Mouse (Mus musculus) layer of hippocampus, postnatal 25 days (tissue): ENCODE results near the gene Myh14. TPM values are rescaled to one million over a fixed set of nuclear protein-coding genes. Genes with fewer than 3 reads are reported as not detected.

Experiments
- DNase-seq, 2 experiments: peaks; one replicate each; pipeline ENCODE4 v3.0.0; 2022; ENCODE audit warnings: mixed read lengths in 2 of 2, low spot score in 1 of 2; ENCODE audit errors: extremely low spot score in 1 of 2
- total RNA-seq, 2 experiments: library from RNA; stranded (reverse); gene quantifications; 2 replicates each; pipeline ENCODE4 v1.2.3; 2021

Gene Myh14
- total RNA-seq, 2 experiments from 2014 or later = 25.0 to 31.0 TPM

DNA sequence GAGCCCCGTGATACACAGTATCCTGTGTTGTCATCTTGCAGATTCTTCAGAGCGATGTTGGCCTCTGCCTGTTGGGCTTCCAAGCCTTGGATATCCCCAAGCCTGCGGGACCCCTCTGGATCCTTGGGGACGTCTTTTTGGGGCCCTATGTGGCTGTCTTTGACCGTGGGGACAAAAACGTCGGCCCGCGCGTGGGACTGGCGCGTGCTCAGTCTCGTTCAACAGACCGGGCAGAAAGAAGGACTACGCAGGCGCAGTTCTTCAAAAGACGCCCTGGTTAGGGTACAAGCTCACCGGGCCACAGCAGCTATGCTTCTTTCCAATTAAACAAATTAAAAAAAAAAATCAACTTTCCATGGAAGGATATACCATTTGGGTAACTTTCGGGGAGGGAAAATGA, 84.1 kb downstream of the Myh14 start:
- peak; percentile 60 to 71 for DNase-seq

- DNase-seq = no peak
These were observed 85.0 kb downstream of the Myh14 start for GRCm38 (mm10) chr7:44585606-44586005.

DNA sequence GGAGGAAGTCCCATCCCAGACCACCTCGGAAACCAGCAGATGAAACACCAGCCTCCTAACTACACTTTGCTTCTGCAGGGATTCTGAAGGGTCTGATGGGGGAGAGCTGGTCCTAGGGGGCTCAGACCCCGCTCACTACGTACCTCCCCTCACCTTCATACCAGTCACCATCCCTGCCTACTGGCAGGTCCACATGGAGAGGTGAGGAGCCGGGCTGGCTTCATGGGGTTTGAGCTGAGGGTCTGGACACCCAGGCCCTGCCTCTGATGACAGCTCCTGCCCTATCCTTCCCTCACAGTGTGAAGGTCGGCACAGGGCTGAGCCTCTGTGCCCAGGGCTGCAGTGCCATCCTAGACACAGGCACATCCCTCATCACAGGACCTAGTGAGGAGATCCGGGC, 85.7 kb downstream of the Myh14 start:
- no peak for DNase-seq

GRCm38 (mm10) chr7:44584265-44584804, 86.3 kb downstream of the Myh14 start:
- no peak for DNase-seq

GRCm38 (mm10) chr7:44583146-44583545, 87.5 kb downstream of the Myh14 start:
- DNase-seq = no peak

- DNase-seq = no peak
These were observed 87.9 kb downstream of the Myh14 start for GRCm38 (mm10) chr7:44582709-44583108.

- DNase-seq = no peak
These were observed 89.0 kb downstream of the Myh14 start for GRCm38 (mm10) chr7:44581637-44582036.

DNA sequence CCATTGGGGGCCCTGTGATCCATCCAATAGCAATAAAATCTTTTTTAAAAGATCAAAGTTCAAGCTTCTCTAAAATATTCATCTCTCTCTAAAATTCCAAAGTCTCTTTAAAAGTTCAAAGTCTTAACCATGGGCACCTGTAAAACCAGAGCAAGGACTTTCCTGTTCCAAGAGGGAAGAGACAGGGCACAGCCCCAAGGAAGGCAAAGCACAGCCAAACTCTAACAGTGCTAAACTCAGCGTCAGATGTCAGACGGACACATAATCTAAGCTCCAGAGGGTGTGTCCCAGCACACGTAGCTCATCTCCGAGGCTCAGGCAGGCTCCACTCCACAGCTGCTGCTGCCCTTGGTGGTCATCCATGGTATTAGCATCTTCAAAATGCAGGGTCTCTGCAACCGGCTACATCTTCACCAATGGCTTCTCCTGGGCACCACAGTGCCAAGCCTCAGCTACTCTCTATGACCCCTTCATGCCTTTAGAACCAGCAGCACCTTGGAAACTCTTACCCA, 94.3 kb downstream of the Myh14 start:
- DNase-seq = no peak

DNA sequence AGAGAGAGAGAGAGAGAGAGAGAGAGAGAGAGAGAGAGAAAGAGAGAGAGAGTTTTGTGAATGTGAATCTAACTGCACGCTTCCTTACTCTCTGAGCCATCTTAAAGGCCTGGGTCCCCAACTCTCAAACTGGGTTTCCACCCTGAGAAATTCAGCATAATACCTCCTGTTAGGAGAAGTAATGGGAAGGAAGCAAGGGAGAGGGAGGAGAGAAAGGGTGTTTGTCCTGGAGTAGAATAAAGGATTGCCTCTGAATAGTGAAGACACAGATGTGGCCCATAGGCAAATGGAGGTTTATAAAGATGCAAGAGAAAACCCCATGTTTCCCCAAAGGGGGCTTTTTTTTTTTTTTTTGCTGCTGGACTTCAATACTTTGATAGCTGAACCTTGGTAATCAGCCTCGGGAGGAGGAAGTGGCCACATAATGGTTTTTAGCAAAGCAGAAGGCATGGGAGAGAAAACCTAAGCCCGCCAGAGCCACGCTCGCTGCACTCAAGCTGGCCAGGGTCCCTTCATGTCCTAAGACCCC, 97.6 kb downstream of the Myh14 start:
- DNase-seq = no peak

DNA sequence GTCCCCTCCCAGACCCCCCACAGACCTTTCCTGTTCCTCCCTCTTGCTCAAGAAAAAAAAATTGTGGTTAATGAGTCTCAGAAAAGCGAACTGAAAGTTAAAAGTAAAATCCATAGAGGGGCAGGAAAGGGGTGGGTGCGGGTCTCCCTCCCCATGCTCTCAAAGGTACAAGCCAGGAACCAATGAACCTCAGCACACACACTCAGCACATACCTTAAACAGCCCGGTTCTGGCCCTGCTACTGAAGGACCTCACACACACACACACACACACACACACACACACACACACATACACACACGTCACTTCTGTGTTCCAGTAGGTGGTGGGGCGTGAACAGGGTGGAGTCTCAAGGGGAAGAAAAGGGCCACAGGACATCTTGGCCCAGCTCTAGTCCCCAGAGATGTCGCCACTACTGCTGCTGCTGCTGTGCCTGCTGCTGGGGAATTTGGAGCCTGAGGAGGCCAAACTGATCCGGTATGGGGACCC, 98.4 kb downstream of the Myh14 start, which contains the start of gene Napsa:
Gene Napsa (plus strand): TSS at position 168 of the 489 bp plus-strand sequence.
- DNase-seq = no peak

GRCm38 (mm10) chr7:44571811-44572210, 98.8 kb downstream of the Myh14 start:
- DNase-seq = no peak

- no peak for DNase-seq
These were observed 99.7 kb downstream of the Myh14 start for GRCm38 (mm10) chr7:44570989-44571388.

DNA sequence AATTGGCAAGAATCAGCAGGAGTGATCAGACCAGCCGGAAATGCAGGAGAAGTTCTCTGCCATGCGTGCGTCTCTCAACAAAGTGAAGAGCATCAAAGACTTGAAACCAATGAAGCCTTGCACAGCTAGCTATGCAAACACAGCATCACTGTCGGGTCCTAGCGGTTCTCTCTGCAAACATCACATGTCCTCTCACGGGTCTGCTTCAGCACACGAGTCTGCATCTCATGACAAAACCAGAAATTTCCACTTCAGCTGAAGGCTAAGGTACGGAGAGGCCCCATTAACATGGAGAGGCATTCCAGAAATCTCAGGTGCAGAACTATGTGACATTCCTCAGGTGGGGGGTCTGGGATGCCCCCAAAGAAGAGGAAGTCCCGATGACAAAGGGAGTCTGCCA, 101.8 kb downstream of the Myh14 start:
- no peak for DNase-seq

- no peak for DNase-seq
These were observed 105.2 kb downstream of the Myh14 start for GRCm38 (mm10) chr7:44565414-44565813.

- DNase-seq = no peak
These were observed 106.2 kb downstream of the Myh14 start for GRCm38 (mm10) chr7:44564486-44564885.

GRCm38 (mm10) chr7:44563284-44563683, 107.4 kb downstream of the Myh14 start:
- no peak for DNase-seq

GRCm38 (mm10) chr7:44560435-44561400, 109.9 kb downstream of the Myh14 start:
- peak; percentile 66 to 90 for DNase-seq

- no peak for DNase-seq
These were observed 113.0 kb downstream of the Myh14 start for GRCm38 (mm10) chr7:44557629-44558028.
